Mouse (Mus musculus): Measurements from ENCODE around the gene Npm3.

Npm3 gene

GRCm38 (mm10) chr19:45749243-45750043, at the start of gene Npm3:
Npm3 (minus strand) TSS chr19:45749591.
- in situ Hi-C loops (cut with MboI, MseI) = loop anchor here (5.0 to 25.0 kb wide), 2 partner anchors 177 to 787 kb away; no protein-coding TSS in a partner anchor

GRCm38 (mm10) chr19:45796879-45797278, 47.5 kb upstream of the Npm3 start:
- in situ Hi-C loops (cut with MboI, MseI) = loop anchor here (5.0 kb wide), 1 partner anchor 510 kb away; no protein-coding TSS in a partner anchor

GRCm38 (mm10) chr19:45796061-45796556, 46.7 kb upstream of the Npm3 start:
- in situ Hi-C loops (cut with MboI, MseI) = loop anchor here (5.0 kb wide), 1 partner anchor 511 kb away; no protein-coding TSS in a partner anchor

- in situ Hi-C loops (cut with MboI, MseI) = loop anchor here (5.0 kb wide), 1 partner anchor 512 kb away; no protein-coding TSS in a partner anchor
Observed at GRCm38 (mm10) chr19:45795406-45795944, 46.1 kb upstream of the Npm3 start.

GRCm38 (mm10) chr19:45794718-45795117, 45.3 kb upstream of the Npm3 start:
- in situ Hi-C loops (cut with MboI, MseI) = loop anchor here (5.0 kb wide), 2 partner anchors 513 to 728 kb away; no protein-coding TSS in a partner anchor

- in situ Hi-C loops (cut with MboI, MseI) = loop anchor here (5.0 kb wide), 1 partner anchor 730 kb away; no protein-coding TSS in a partner anchor
Observed at GRCm38 (mm10) chr19:45792404-45792803, 43.0 kb upstream of the Npm3 start.

GRCm38 (mm10) chr19:45789888-45790874, 40.8 kb upstream of the Npm3 start:
- in situ Hi-C loops (cut with MboI, MseI) = loop anchor here (5.0 kb wide), 1 partner anchor 732 kb away; no protein-coding TSS in a partner anchor

- in situ Hi-C loops (cut with MboI, MseI) = no loop called here
Observed at GRCm38 (mm10) chr19:45789365-45789764, 40.0 kb upstream of the Npm3 start.

- in situ Hi-C loops (cut with MboI, MseI) = no loop called here
Observed at GRCm38 (mm10) chr19:45788337-45788736, 38.9 kb upstream of the Npm3 start.

GRCm38 (mm10) chr19:45787450-45787849, 38.1 kb upstream of the Npm3 start:
- in situ Hi-C loops (cut with MboI, MseI) = no loop called here

GRCm38 (mm10) chr19:45785470-45785869, 36.1 kb upstream of the Npm3 start:
- in situ Hi-C loops (cut with MboI, MseI) = no loop called here

- in situ Hi-C loops (cut with MboI, MseI) = no loop called here
Observed at GRCm38 (mm10) chr19:45783933-45784576, 34.7 kb upstream of the Npm3 start.

GRCm38 (mm10) chr19:45783181-45783932, 34.0 kb upstream of the Npm3 start, which contains the start of gene Mgea5:
Mgea5 (minus strand) TSS chr19:45783837.
- in situ Hi-C loops (cut with MboI, MseI) = no loop called here

GRCm38 (mm10) chr19:45782315-45783001, 33.1 kb upstream of the Npm3 start:
- in situ Hi-C loops (cut with MboI, MseI) = no loop called here

- in situ Hi-C loops (cut with MboI, MseI) = no loop called here
Observed at GRCm38 (mm10) chr19:45781676-45782075, 32.3 kb upstream of the Npm3 start.

GRCm38 (mm10) chr19:45780350-45780915, 31.0 kb upstream of the Npm3 start:
- in situ Hi-C loops (cut with MboI, MseI) = no loop called here

- in situ Hi-C loops (cut with MboI, MseI) = no loop called here
Observed at GRCm38 (mm10) chr19:45775486-45775885, 26.1 kb upstream of the Npm3 start.

- in situ Hi-C loops (cut with MboI, MseI) = loop anchor here (25.0 kb wide), 1 partner anchor 809 kb away; no protein-coding TSS in a partner anchor
Observed at GRCm38 (mm10) chr19:45771501-45771900, 22.1 kb upstream of the Npm3 start.

GRCm38 (mm10) chr19:45760810-45761209, 11.4 kb upstream of the Npm3 start:
- in situ Hi-C loops (cut with MboI, MseI) = loop anchor here (25.0 kb wide), 1 partner anchor 799 kb away; no protein-coding TSS in a partner anchor
